Mouse (Mus musculus) liver, adult 2 months (tissue): ENCODE results near the gene Foxp4. TPM values are rescaled to one million over a fixed set of nuclear protein-coding genes. Genes with fewer than 3 reads are reported as not detected.

Experiments used
- DNase-seq: peaks from one replicate; pipeline ENCODE4 v3.0.0-alpha.2; 2011; ENCODE audit warnings: low read depth, low spot score; ENCODE audit errors: extremely low read depth
- H3K27ac ChIP-seq: fragments of 200-500 bp; replicated peaks from 2 replicates; pipeline ENCODE4 v1.5.1; 2012; ENCODE audit warnings: low read depth, mild to moderate bottlenecking, control low read depth, inconsistent platforms, low read length; ENCODE audit not compliant: insufficient read depth
- H3K27me3 ChIP-seq: fragments of 200-500 bp; 2 replicates; pipeline ENCODE4 v1.6.1; 2012; ENCODE audit warnings: mild to moderate bottlenecking, moderate library complexity, low read length, inconsistent platforms; ENCODE audit not compliant: control insufficient read depth, insufficient read depth
- H3K36me3 ChIP-seq: fragments of 200-500 bp; 2 replicates; pipeline ENCODE4 v1.6.1; 2012; ENCODE audit warnings: low read length, inconsistent platforms; ENCODE audit not compliant: control insufficient read depth, insufficient read depth
- H3K4me1 ChIP-seq: fragments of 200-500 bp; 2 replicates; pipeline ENCODE4 v1.6.1; 2011; ENCODE audit warnings: low read length; ENCODE audit not compliant: control insufficient read depth, insufficient read depth
- H3K4me3 ChIP-seq: fragments of 200-500 bp; 2 replicates; pipeline ENCODE4 v1.5.1; 2011; ENCODE audit warnings: low read depth, mild to moderate bottlenecking, control low read depth, low read length, moderate library complexity; ENCODE audit not compliant: insufficient read depth
- H3K79me2 ChIP-seq: fragments of 200-500 bp; 2 replicates; pipeline ENCODE4 v1.6.1; 2012; ENCODE audit warnings: inconsistent platforms, mild to moderate bottlenecking, low read length, moderate library complexity; ENCODE audit not compliant: control insufficient read depth, insufficient read depth
- H3K9ac ChIP-seq: fragments of 200-500 bp; 2 replicates; pipeline ENCODE4 v1.6.1; 2012; ENCODE audit warnings: low read depth, mild to moderate bottlenecking, control low read depth, inconsistent platforms, low read length
- CTCF ChIP-seq: fragments of 200-500 bp; IDR thresholded peaks from 2 replicates; pipeline ENCODE4 v1.5.1; 2011; ENCODE audit warnings: low read depth, low read length, control low read depth
- POLR2A ChIP-seq: fragments of 200-500 bp; IDR thresholded peaks from 2 replicates; pipeline ENCODE4 v1.6.1; 2011; ENCODE audit warnings: low read length, control low read depth; ENCODE audit not compliant: insufficient read depth; ENCODE audit errors: extremely low read depth
- WGBS: fragments of 180-500 bp; shearing (Covaris S2); methylation state at CpG from one replicate; pipeline ENCODE4 v1.1.7; 2018; 5-methylcytosine and 5-hydroxymethylcytosine counted together
- polyA plus RNA-seq: library from polyadenylated mRNA; depleted of rRNA; stranded (reverse); fragments of >200 nt; gene quantifications from 2 replicates; pipeline ENCODE4 v1.2.3, GENCODE M21; 2012; rRNA removed
- total RNA-seq: library from RNA; depleted of rRNA; stranded (reverse); fragments of >200 nt; gene quantifications from 2 replicates; pipeline ENCODE4 v1.2.3, GENCODE M21; 2014; rRNA removed

Gene Foxp4
- total and polyA plus RNA-seq, 2 experiments, result 2.0 to 24.6 TPM

- Histone ChIP-seq H3K4me3 (no peak overlapping the region), H3K27ac (no peak overlapping the region), H3K36me3 (no peaks in the 10 kb centered on the region), H3K4me1 (no peaks in the 10 kb centered on the region), H3K9ac (no peak overlapping the region), H3K79me2 (no peaks in the 10 kb centered on the region), H3K27me3 (no peaks in the 10 kb centered on the region)
- no peak for DNase-seq
- WGBS, result 91% methylated on average over 13 of the region's 13 CpGs
- no peak for TF ChIP-seq CTCF
- TF ChIP-seq POLR2A, result no peak
Observed at GRCm38 (mm10) chr17:47818038-47818725, 106.3 kb downstream of the Foxp4 start.

Other genes starting within 250 kb of the Foxp4 start
- gene Tomm6, start 236.3 kb downstream of the Foxp4 start, total RNA-seq, result 30.6 and 37.5 TPM in 2 replicates
- 97.6 and 101 TPM in 2 replicates for gene Tomm6, start 236.3 kb downstream of the Foxp4 start, polyA plus RNA-seq
- 1.7 and 1.9 TPM in 2 replicates for gene Frs3, start 235.6 kb downstream of the Foxp4 start, total RNA-seq
- 6.5 and 7.1 TPM in 2 replicates for gene Frs3, start 235.6 kb downstream of the Foxp4 start, polyA plus RNA-seq
- gene Gm21981, start 230.2 kb downstream of the Foxp4 start, total RNA-seq, result 0.09 and 0.27 TPM in 2 replicates
- gene Gm21981, start 230.2 kb downstream of the Foxp4 start, polyA plus RNA-seq, result 0.36 and 0.46 TPM in 2 replicates
- 1.9 and 2.0 TPM in 2 replicates for gene Prickle4, start 229.9 kb downstream of the Foxp4 start, total RNA-seq
- 7.9 and 9.9 TPM in 2 replicates for gene Prickle4, start 229.9 kb downstream of the Foxp4 start, polyA plus RNA-seq
- 0.20 TPM in 1 of 2 replicates, not detected in the other for gene Pgc, start 197.8 kb downstream of the Foxp4 start, total RNA-seq
- gene Pgc, start 197.8 kb downstream of the Foxp4 start, polyA plus RNA-seq, result 0.26 and 0.37 TPM in 2 replicates
- 5.7 and 8.1 TPM in 2 replicates for gene Tfeb, start 187.6 kb downstream of the Foxp4 start, total RNA-seq
- gene Tfeb, start 187.6 kb downstream of the Foxp4 start, polyA plus RNA-seq, result 15.7 and 16.6 TPM in 2 replicates
- gene Mdfi, start 90.0 kb downstream of the Foxp4 start, total RNA-seq, result 0.65 and 0.67 TPM in 2 replicates
- gene Mdfi, start 90.0 kb downstream of the Foxp4 start, polyA plus RNA-seq, result 1.8 and 2.9 TPM in 2 replicates
- not detected in 2 replicates for gene 1700122O11Rik, start 113.6 kb upstream of the Foxp4 start, total RNA-seq
- gene 1700122O11Rik, start 113.6 kb upstream of the Foxp4 start, polyA plus RNA-seq, result not detected in 2 replicates
- gene 1700067P10Rik, start 164.7 kb upstream of the Foxp4 start, total RNA-seq, result not detected in 2 replicates
- not detected in 2 replicates for gene 1700067P10Rik, start 164.7 kb upstream of the Foxp4 start, polyA plus RNA-seq
- gene 9830107B12Rik, start 221.6 kb upstream of the Foxp4 start, total RNA-seq, result not detected in 2 replicates
- gene 9830107B12Rik, start 221.6 kb upstream of the Foxp4 start, polyA plus RNA-seq, result not detected in 2 replicates
- 0.37 and 0.40 TPM in 2 replicates for gene A530064D06Rik, start 242.6 kb upstream of the Foxp4 start, total RNA-seq
- gene A530064D06Rik, start 242.6 kb upstream of the Foxp4 start, polyA plus RNA-seq, result not detected in 2 replicates